Mouse (Mus musculus): ENCODE results near the gene Inf2. TPM values are rescaled to one million over a fixed set of nuclear protein-coding genes. Genes with fewer than 3 reads are reported as not detected.

Gene Inf2
- polyA plus RNA-seq, 1 experiment from 2014 or later, result 1.9 TPM

- no peak overlapping the region for H3K4me3 ChIP-seq (ENCODE audit: low read depth, low read length)
- H3K4me1 ChIP-seq (ENCODE audit: insufficient read depth), result peaks cover 8% of the 10 kb centered on the region; the same call in 1 of the 2 replicates
- H3K9me3 ChIP-seq (ENCODE audit: low read length), result no peaks in the 10 kb centered on the region
- H3K4me2 ChIP-seq (ENCODE audit: low read depth, low read length), result no peak overlapping the region
- no peaks in the 10 kb centered on the region for H3K36me3 ChIP-seq (replicated peaks; ENCODE audit: insufficient read depth, low read length)
- H3K27me3 ChIP-seq (ENCODE audit: insufficient read depth, low read length), result no peaks in the 10 kb centered on the region
- DNase-seq, result no peak
- WGBS (ENCODE audit: insufficient replicate concordance), result 54% methylated on average over 5 of the region's 5 CpGs
- ATAC-seq, result peak; percentile 75
- TF ChIP-seq EP300 (IDR thresholded peaks at IDR 0.05; ENCODE audit: low read depth) (no peak), CTCF (IDR thresholded peaks at IDR 0.05; ENCODE audit: low read depth) (peak; percentile 62)
- peak overlapping the region; percentile 7; the same call in 1 of the 2 replicates for H3K27ac ChIP-seq (ENCODE audit: low read depth)
- H3K9ac ChIP-seq (replicated peaks), result no peak overlapping the region
Measured at GRCm38 (mm10) chr12:112560176-112560797, 28.3 kb upstream of the Inf2 start.

- WGBS (ENCODE audit: insufficient replicate concordance), result 64% methylated on average over 3 of the region's 3 CpGs
- Histone ChIP-seq H3K9ac (replicated peaks) (no peak overlapping the region), H3K36me3 (replicated peaks; ENCODE audit: insufficient read depth, low read length) (no peaks in the 10 kb centered on the region), H3K4me2 (ENCODE audit: low read depth, low read length) (no peak overlapping the region), H3K4me3 (ENCODE audit: low read depth, low read length) (no peak overlapping the region), H3K27me3 (ENCODE audit: insufficient read depth, low read length) (no peaks in the 10 kb centered on the region), H3K27ac (ENCODE audit: low read depth) (no peak overlapping the region), H3K9me3 (ENCODE audit: low read length) (no peaks in the 10 kb centered on the region), H3K4me1 (ENCODE audit: insufficient read depth) (peaks cover 8% of the 10 kb centered on the region; the same call in 1 of the 2 replicates)
- TF ChIP-seq EP300 (IDR thresholded peaks at IDR 0.05; ENCODE audit: low read depth) (no peak), CTCF (IDR thresholded peaks at IDR 0.05; ENCODE audit: low read depth) (no peak)
- no peak for DNase-seq
- no peak for ATAC-seq
Measured at GRCm38 (mm10) chr12:112561163-112561562, 27.4 kb upstream of the Inf2 start.

- 55% methylated on average over 5 of the region's 5 CpGs for whole genome bisulfite sequencing (ENCODE audit: insufficient replicate concordance)
- Histone ChIP-seq H3K4me2 (ENCODE audit: low read depth, low read length) (no peak overlapping the region), H3K4me3 (ENCODE audit: low read depth, low read length) (no peak overlapping the region)
Measured at GRCm38 (mm10) chr12:112562462-112562861, 26.1 kb upstream of the Inf2 start.

DNA sequence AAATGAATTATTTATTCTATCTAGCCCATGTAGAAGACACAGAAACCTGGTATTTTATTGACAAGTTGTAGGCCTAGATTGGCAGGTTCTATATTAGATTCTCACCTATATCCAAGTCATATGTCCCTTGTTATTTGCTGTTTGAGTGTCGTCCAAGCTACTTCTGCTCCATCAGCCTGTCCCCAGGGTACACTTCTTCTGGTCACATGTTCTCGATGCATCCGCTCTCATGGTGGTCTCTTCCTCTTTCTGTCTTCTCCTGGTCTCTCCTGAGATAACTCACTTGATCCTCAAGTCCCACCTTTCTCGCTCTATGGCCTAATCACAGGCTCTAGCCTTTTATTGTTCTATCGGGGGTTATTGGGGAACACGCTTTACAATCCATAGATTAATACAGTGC, 25.6 kb upstream of the Inf2 start:
- no peaks in the 10 kb centered on the region for H3K9me3 ChIP-seq (ENCODE audit: low read length)
- TF ChIP-seq CTCF (IDR thresholded peaks at IDR 0.05; ENCODE audit: low read depth) (no peak), EP300 (IDR thresholded peaks at IDR 0.05; ENCODE audit: low read depth) (no peak)
- H3K4me1 ChIP-seq (ENCODE audit: insufficient read depth), result peaks cover 8% of the 10 kb centered on the region; the same call in 1 of the 2 replicates
- no peak overlapping the region for H3K9ac ChIP-seq (replicated peaks)
- no peak overlapping the region for H3K4me3 ChIP-seq (ENCODE audit: low read depth, low read length)
- ATAC-seq (no peak), DNase-seq (no peak)
- no peak overlapping the region for H3K27ac ChIP-seq (ENCODE audit: low read depth)
- no peaks in the 10 kb centered on the region for H3K27me3 ChIP-seq (ENCODE audit: insufficient read depth, low read length)
- no peaks in the 10 kb centered on the region for H3K36me3 ChIP-seq (replicated peaks; ENCODE audit: insufficient read depth, low read length)
- 72% methylated on average over 6 of the region's 6 CpGs for WGBS (ENCODE audit: insufficient replicate concordance)
- H3K4me2 ChIP-seq (ENCODE audit: low read depth, low read length), result no peak overlapping the region

More at GRCm38 (mm10) chr12:112562462-112562861, 26.1 kb upstream of the Inf2 start:
- Histone ChIP-seq H3K27me3 (ENCODE audit: insufficient read depth, low read length) (no peaks in the 10 kb centered on the region), H3K9me3 (ENCODE audit: low read length) (no peaks in the 10 kb centered on the region), H3K9ac (replicated peaks) (no peak overlapping the region), H3K4me1 (ENCODE audit: insufficient read depth) (peaks cover 8% of the 10 kb centered on the region; the same call in 1 of the 2 replicates), H3K27ac (ENCODE audit: low read depth) (no peak overlapping the region), H3K36me3 (replicated peaks; ENCODE audit: insufficient read depth, low read length) (no peaks in the 10 kb centered on the region)
- ATAC-seq, result no peak
- no peak for DNase-seq
- TF ChIP-seq CTCF (IDR thresholded peaks at IDR 0.05; ENCODE audit: low read depth) (no peak; the same call in 1 of the 2 replicates), EP300 (IDR thresholded peaks at IDR 0.05; ENCODE audit: low read depth) (no peak)

DNA sequence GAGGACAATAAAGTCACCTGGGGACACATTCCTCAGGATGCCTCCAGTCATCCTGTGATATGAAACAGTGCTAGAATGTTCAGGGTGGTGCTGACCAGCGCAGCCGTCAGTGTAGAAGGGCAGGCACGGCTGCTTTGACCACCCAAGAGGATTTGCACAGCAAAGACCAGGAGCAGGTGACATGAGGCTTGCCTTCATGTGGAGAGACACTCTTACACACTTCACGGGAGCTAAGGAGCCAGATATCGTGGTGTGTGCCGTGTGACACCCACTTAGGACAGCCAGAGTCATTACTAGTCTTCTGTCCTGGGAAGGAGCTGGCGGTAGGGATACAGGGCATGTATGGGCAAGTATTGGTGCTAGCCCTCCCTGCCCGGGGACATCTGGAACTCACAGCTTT, 18.4 kb upstream of the Inf2 start:
- H3K27ac ChIP-seq (ENCODE audit: low read depth), result no peak overlapping the region
- H3K9me3 ChIP-seq (ENCODE audit: low read length), result no peaks in the 10 kb centered on the region
- no peaks in the 10 kb centered on the region for H3K27me3 ChIP-seq (ENCODE audit: insufficient read depth, low read length)
- no peaks in the 10 kb centered on the region for H3K4me1 ChIP-seq (ENCODE audit: insufficient read depth)
- H3K4me2 ChIP-seq (ENCODE audit: low read depth, low read length), result no peak overlapping the region
- H3K36me3 ChIP-seq (replicated peaks; ENCODE audit: insufficient read depth, low read length), result no peaks in the 10 kb centered on the region
- 88% methylated on average over 8 of the region's 8 CpGs for WGBS (ENCODE audit: insufficient replicate concordance)
- ATAC-seq (no peak), DNase-seq (no peak)
- TF ChIP-seq EP300 (IDR thresholded peaks at IDR 0.05; ENCODE audit: low read depth) (no peak), CTCF (IDR thresholded peaks at IDR 0.05; ENCODE audit: low read depth) (no peak)
- no peak overlapping the region for H3K9ac ChIP-seq (replicated peaks)
- H3K4me3 ChIP-seq (ENCODE audit: low read depth, low read length), result no peak overlapping the region

GRCm38 (mm10) chr12:112571064-112571463, 17.5 kb upstream of the Inf2 start:
- Histone ChIP-seq H3K9ac (replicated peaks) (no peak overlapping the region), H3K4me1 (ENCODE audit: insufficient read depth) (no peaks in the 10 kb centered on the region), H3K4me3 (ENCODE audit: low read depth, low read length) (no peak overlapping the region), H3K36me3 (replicated peaks; ENCODE audit: insufficient read depth, low read length) (no peaks in the 10 kb centered on the region), H3K27me3 (ENCODE audit: insufficient read depth, low read length) (no peaks in the 10 kb centered on the region), H3K27ac (ENCODE audit: low read depth) (no peak overlapping the region), H3K9me3 (ENCODE audit: low read length) (no peaks in the 10 kb centered on the region), H3K4me2 (ENCODE audit: low read depth, low read length) (no peak overlapping the region)
- DNase-seq (no peak), ATAC-seq (no peak)
- WGBS (ENCODE audit: insufficient replicate concordance), result 59% methylated on average over 6 of the region's 6 CpGs
- peak; percentile 49 for TF ChIP-seq CTCF (IDR thresholded peaks at IDR 0.05; ENCODE audit: low read depth)
- no peak for TF ChIP-seq EP300 (IDR thresholded peaks at IDR 0.05; ENCODE audit: low read depth)
